Mouse (Mus musculus): ENCODE data around the gene Grk1.

DNA sequence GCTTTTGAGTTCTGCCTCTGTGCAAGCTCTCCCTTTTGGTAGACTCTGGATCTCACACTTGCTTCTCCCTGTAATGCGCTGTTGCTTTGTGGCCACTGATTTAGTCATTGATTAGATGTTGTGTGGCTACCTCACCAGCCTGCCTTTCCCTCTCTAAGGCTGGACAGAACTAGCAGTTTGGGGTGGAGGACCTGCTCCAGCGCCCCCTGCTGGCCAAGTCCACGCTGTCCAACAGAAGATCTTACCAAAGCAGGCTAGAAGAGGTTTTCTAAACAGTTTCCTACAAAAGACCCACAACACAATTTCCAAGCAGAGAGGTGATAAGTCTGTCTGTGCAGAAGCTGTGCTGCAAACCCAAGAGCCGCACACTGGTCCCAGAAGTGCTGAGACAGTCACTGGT, 57.0 kb downstream of the Grk1 start:
- TF ChIP-seq CTCF (IDR thresholded peaks at IDR 0.05; ENCODE audit: control insufficient read depth, insufficient read depth, insufficient read length) (peak; percentile 52), MYOG (IDR thresholded peaks at IDR 0.05; ENCODE audit: control insufficient read depth, extremely low read depth, insufficient read length) (no peak), MYOD1 (IDR thresholded peaks at IDR 0.05; ENCODE audit: control insufficient read depth, insufficient read length, low read depth) (no peak)
